Mouse (Mus musculus): ENCODE measurements around the gene 4930435E12Rik. TPM values are rescaled to one million over a fixed set of nuclear protein-coding genes. Genes with fewer than 3 reads are reported as not detected.

The 4930435E12Rik gene
- total RNA-seq (2012; rRNA removed): 0.22 and 0.32 TPM in 2 replicates

- TF ChIP-seq HCFC1 (IDR thresholded peaks at IDR 0.05; ENCODE audit: borderline replicate concordance, insufficient read depth, low read length) (no peak), ZC3H11A (IDR thresholded peaks at IDR 0.05; ENCODE audit: borderline replicate concordance, low read depth, low read length) (no peak), MAFK (IDR thresholded peaks at IDR 0.05; ENCODE audit: insufficient read depth, low read depth, low read length) (no peak), CHD2 (IDR thresholded peaks at IDR 0.05; ENCODE audit: low read depth, low read length) (no peak), ZNF384 (IDR thresholded peaks at IDR 0.05; ENCODE audit: low read depth, low read length) (no peak)
- in situ Hi-C loops (cut with MboI; ENCODE audit: low sequenced_read_pairs in 2 of 2, unreplicated experiment in 2 of 2): no loop called here
- H3K9ac ChIP-seq (ENCODE audit: insufficient read depth, low read depth, low read length, poor library complexity, severe bottlenecking): no peak within 1 kb of the TSS
- no peaks in the 10 kb centered on the region for H3K9me3 ChIP-seq (ENCODE audit: control insufficient read depth, insufficient read depth, low read depth, low read length)
- no peak within 1 kb of the TSS for H3K27ac ChIP-seq (ENCODE audit: insufficient read depth, low read depth, low read length, poor library complexity, severe bottlenecking)
- H3K4me1 ChIP-seq (ENCODE audit: control insufficient read depth in 2 of 2, insufficient read depth in 2 of 2, low read length in 2 of 2, poor library complexity in 1 of 2): no peaks in the 10 kb centered on the region
- DNase-seq (ENCODE audit: low read depth, low spot score): no peak
- H3K4me3 ChIP-seq (ENCODE audit: insufficient read depth in 1 of 2, low read depth in 1 of 2, low read length in 2 of 2, poor library complexity in 1 of 2, severe bottlenecking in 1 of 2): no peak within 1 kb of the TSS
- no peaks in the 10 kb centered on the region; the same call in 1 of the 2 replicates for H3K36me3 ChIP-seq (ENCODE audit: control insufficient read depth, insufficient read depth, low read length, poor library complexity, severe bottlenecking)
Observed at GRCm38 (mm10) chr16:38828649-38829048, at the start of gene 4930435E12Rik. TSS of gene 4930435E12Rik (minus strand) at chr16:38828749.

- DNase-seq (ENCODE audit: low read depth, low spot score): no peak
- no peaks in the 10 kb centered on the region for H3K9me3 ChIP-seq (ENCODE audit: control insufficient read depth, insufficient read depth, low read depth, low read length)
- in situ Hi-C loops (cut with MboI; ENCODE audit: low sequenced_read_pairs in 2 of 2, unreplicated experiment in 2 of 2): no loop called here
- H3K4me3 ChIP-seq (ENCODE audit: insufficient read depth in 1 of 2, low read depth in 1 of 2, low read length in 2 of 2, poor library complexity in 1 of 2, severe bottlenecking in 1 of 2): no peak overlapping the region
- TF ChIP-seq CHD2 (IDR thresholded peaks at IDR 0.05; ENCODE audit: low read depth, low read length) (no peak), ZNF384 (IDR thresholded peaks at IDR 0.05; ENCODE audit: low read depth, low read length) (no peak), HCFC1 (IDR thresholded peaks at IDR 0.05; ENCODE audit: borderline replicate concordance, insufficient read depth, low read length) (no peak), ZC3H11A (IDR thresholded peaks at IDR 0.05; ENCODE audit: borderline replicate concordance, low read depth, low read length) (no peak), MAFK (IDR thresholded peaks at IDR 0.05; ENCODE audit: insufficient read depth, low read depth, low read length) (no peak)
- H3K27ac ChIP-seq (ENCODE audit: insufficient read depth, low read depth, low read length, poor library complexity, severe bottlenecking): no peak overlapping the region
- no peak overlapping the region for H3K9ac ChIP-seq (ENCODE audit: insufficient read depth, low read depth, low read length, poor library complexity, severe bottlenecking)
- no peaks in the 10 kb centered on the region for H3K4me1 ChIP-seq (ENCODE audit: control insufficient read depth in 2 of 2, insufficient read depth in 2 of 2, low read length in 2 of 2, poor library complexity in 1 of 2)
- no peaks in the 10 kb centered on the region for H3K36me3 ChIP-seq (ENCODE audit: control insufficient read depth, insufficient read depth, low read length, poor library complexity, severe bottlenecking)
Observed at GRCm38 (mm10) chr16:38874481-38874880, 45.9 kb upstream of the 4930435E12Rik start.

- in situ Hi-C loops (cut with MboI; ENCODE audit: low sequenced_read_pairs in 2 of 2, unreplicated experiment in 2 of 2): no loop called here
- H3K36me3 ChIP-seq (ENCODE audit: control insufficient read depth, insufficient read depth, low read length, poor library complexity, severe bottlenecking): no peaks in the 10 kb centered on the region
- no peaks in the 10 kb centered on the region for H3K4me1 ChIP-seq (ENCODE audit: control insufficient read depth in 2 of 2, insufficient read depth in 2 of 2, low read length in 2 of 2, poor library complexity in 1 of 2)
- no peak overlapping the region for H3K9ac ChIP-seq (ENCODE audit: insufficient read depth, low read depth, low read length, poor library complexity, severe bottlenecking)
- no peaks in the 10 kb centered on the region for H3K9me3 ChIP-seq (ENCODE audit: control insufficient read depth, insufficient read depth, low read depth, low read length)
- DNase-seq (ENCODE audit: low read depth, low spot score): no peak
- no peak overlapping the region for H3K4me3 ChIP-seq (ENCODE audit: insufficient read depth in 1 of 2, low read depth in 1 of 2, low read length in 2 of 2, poor library complexity in 1 of 2, severe bottlenecking in 1 of 2)
- H3K27ac ChIP-seq (ENCODE audit: insufficient read depth, low read depth, low read length, poor library complexity, severe bottlenecking): no peak overlapping the region
- TF ChIP-seq MAFK (IDR thresholded peaks at IDR 0.05; ENCODE audit: insufficient read depth, low read depth, low read length): no peak
- TF ChIP-seq HCFC1 (IDR thresholded peaks at IDR 0.05; ENCODE audit: borderline replicate concordance, insufficient read depth, low read length): no peak
- TF ChIP-seq ZC3H11A (IDR thresholded peaks at IDR 0.05; ENCODE audit: borderline replicate concordance, low read depth, low read length): no peak
Observed at GRCm38 (mm10) chr16:38873231-38873630, 44.7 kb upstream of the 4930435E12Rik start.

GRCm38 (mm10) chr16:38864358-38864757, 35.8 kb upstream of the 4930435E12Rik start:
- Histone ChIP-seq H3K27ac (ENCODE audit: insufficient read depth, low read depth, low read length, poor library complexity, severe bottlenecking) (no peak overlapping the region), H3K9me3 (ENCODE audit: control insufficient read depth, insufficient read depth, low read depth, low read length) (no peaks in the 10 kb centered on the region), H3K9ac (ENCODE audit: insufficient read depth, low read depth, low read length, poor library complexity, severe bottlenecking) (no peak overlapping the region), H3K4me1 (ENCODE audit: control insufficient read depth in 2 of 2, insufficient read depth in 2 of 2, low read length in 2 of 2, poor library complexity in 1 of 2) (no peaks in the 10 kb centered on the region), H3K36me3 (ENCODE audit: control insufficient read depth, insufficient read depth, low read length, poor library complexity, severe bottlenecking) (no peaks in the 10 kb centered on the region), H3K4me3 (ENCODE audit: insufficient read depth in 1 of 2, low read depth in 1 of 2, low read length in 2 of 2, poor library complexity in 1 of 2, severe bottlenecking in 1 of 2) (no peak overlapping the region)
- TF ChIP-seq ZC3H11A (IDR thresholded peaks at IDR 0.05; ENCODE audit: borderline replicate concordance, low read depth, low read length): no peak
- in situ Hi-C loops (cut with MboI; ENCODE audit: low sequenced_read_pairs in 2 of 2, unreplicated experiment in 2 of 2): no loop called here
- no peak for DNase-seq (ENCODE audit: low read depth, low spot score)

- H3K9me3 ChIP-seq (ENCODE audit: control insufficient read depth, insufficient read depth, low read depth, low read length): no peaks in the 10 kb centered on the region
- TF ChIP-seq ZC3H11A (IDR thresholded peaks at IDR 0.05; ENCODE audit: borderline replicate concordance, low read depth, low read length) (no peak), MAFK (IDR thresholded peaks at IDR 0.05; ENCODE audit: insufficient read depth, low read depth, low read length) (no peak), CHD2 (IDR thresholded peaks at IDR 0.05; ENCODE audit: low read depth, low read length) (no peak), ZNF384 (IDR thresholded peaks at IDR 0.05; ENCODE audit: low read depth, low read length) (no peak)
- H3K4me1 ChIP-seq (ENCODE audit: control insufficient read depth in 2 of 2, insufficient read depth in 2 of 2, low read length in 2 of 2, poor library complexity in 1 of 2): no peaks in the 10 kb centered on the region
- H3K27ac ChIP-seq (ENCODE audit: insufficient read depth, low read depth, low read length, poor library complexity, severe bottlenecking): no peak overlapping the region
- H3K4me3 ChIP-seq (ENCODE audit: insufficient read depth in 1 of 2, low read depth in 1 of 2, low read length in 2 of 2, poor library complexity in 1 of 2, severe bottlenecking in 1 of 2): no peak overlapping the region
- no peak overlapping the region for H3K9ac ChIP-seq (ENCODE audit: insufficient read depth, low read depth, low read length, poor library complexity, severe bottlenecking)
- in situ Hi-C loops (cut with MboI; ENCODE audit: low sequenced_read_pairs in 2 of 2, unreplicated experiment in 2 of 2): no loop called here
- H3K36me3 ChIP-seq (ENCODE audit: control insufficient read depth, insufficient read depth, low read length, poor library complexity, severe bottlenecking): no peaks in the 10 kb centered on the region
- DNase-seq (ENCODE audit: low read depth, low spot score): no peak
Observed at GRCm38 (mm10) chr16:38860548-38860947, 32.0 kb upstream of the 4930435E12Rik start.

Data from ES-E14 (cell line).